Comparison of ENCODE assay signal across 26 mouse cellular contexts in genomic region chr2:156923057-156923456, GRCm38 (mm10). TPM values are rescaled to one million over a fixed set of nuclear protein-coding genes. Genes with fewer than 3 reads are reported as not detected.
DNase-seq lines count a peak whose midpoint lies in the region; ATAC-seq and TF ChIP-seq lines count a peak whose summit lies in the region.
"Had no signal": no experiment of that assay in that cellular context is flagged by ENCODE, and none has a peak within 500 bp of the region (broad histone marks: within the 10 kb centered on the region; RNA-seq: fewer than 3 reads in every experiment).

No protein-coding gene starts in this region.

- no peaks in the 10 kb centered on the region for H3K9me3 ChIP-seq in liver, embryonic 12.5 days (replicated peaks)
- H3K9me3 ChIP-seq in liver, postnatal 0 days (ENCODE audit: low read length) = no peaks in the 10 kb centered on the region
- no peaks in the 10 kb centered on the region for H3K9me3 ChIP-seq in liver, embryonic 14.5 days (ENCODE audit: control insufficient read depth, low read length)
- H3K9me3 ChIP-seq in midbrain, embryonic 13.5 days = no peaks in the 10 kb centered on the region
- H3K9me3 ChIP-seq: forebrain, embryonic 10.5 days; hindbrain, embryonic 10.5 days; hindbrain, embryonic 13.5 days; intestine, embryonic 15.5 days had no signal

- intact Hi-C loops in gastrocnemius, postnatal 14 days (cut with DNase I; ENCODE audit: low total_unique reads) = no loop called here

- peak overlapping the region; percentile 81 for H3K27ac ChIP-seq in liver, embryonic 12.5 days
- no peak overlapping the region for H3K27ac ChIP-seq in liver, postnatal 0 days (ENCODE audit: low read depth)
- peak overlapping the region; percentile 60 for H3K27ac ChIP-seq in liver, embryonic 14.5 days
- no peak overlapping the region for H3K27ac ChIP-seq in midbrain, embryonic 13.5 days
- H3K27ac ChIP-seq: forebrain, embryonic 10.5 days; heart, adult 2 months; hindbrain, embryonic 10.5 days; hindbrain, embryonic 13.5 days; intestine, embryonic 15.5 days had no signal

- H3K36me3 ChIP-seq in liver, embryonic 12.5 days = peaks cover 21% of the 10 kb centered on the region
- peaks cover under 1% of the 10 kb centered on the region; the same call in 1 of the 2 replicates for H3K36me3 ChIP-seq in liver, postnatal 0 days (replicated peaks; ENCODE audit: insufficient read depth, low read length)
- H3K36me3 ChIP-seq in liver, embryonic 14.5 days (replicated peaks; ENCODE audit: control insufficient read depth, insufficient read depth, low read depth) = peaks cover under 1% of the 10 kb centered on the region; the same call in 1 of the 2 replicates
- peaks cover 18% of the 10 kb centered on the region; the same call in 1 of the 2 replicates for H3K36me3 ChIP-seq in midbrain, embryonic 13.5 days
- H3K36me3 ChIP-seq: forebrain, embryonic 10.5 days; intestine, embryonic 15.5 days had no signal

- TF ChIP-seq CTCF in liver, postnatal 0 days (IDR thresholded peaks at IDR 0.05; ENCODE audit: low read depth) = no peak
- TF ChIP-seq CTCF in liver, embryonic 14.5 days (IDR thresholded peaks at IDR 0.05; ENCODE audit: low read depth) = no peak

- no peak overlapping the region for H3K4me3 ChIP-seq in liver, embryonic 12.5 days
- H3K4me3 ChIP-seq in liver, postnatal 0 days (ENCODE audit: low read depth, low read length) = no peak overlapping the region
- H3K4me3 ChIP-seq in liver, embryonic 14.5 days (ENCODE audit: insufficient read depth in 1 of 2, low read depth in 2 of 2, low read length in 2 of 2) = no peak overlapping the region
- H3K4me3 ChIP-seq in midbrain, embryonic 13.5 days (replicated peaks) = no peak overlapping the region
- H3K4me3 ChIP-seq: forebrain, embryonic 10.5 days; heart, adult 2 months; hindbrain, embryonic 10.5 days; hindbrain, embryonic 13.5 days; intestine, embryonic 15.5 days had no signal

- DNase-seq in gastrocnemius, adult 18-20 months (ENCODE audit: low spot score) = peak; percentile 22
- DNase-seq in gastrocnemius, postnatal 14 days = no peak
- DNase-seq in liver, postnatal 0 days = no peak
- DNase-seq in liver, embryonic 14.5 days (ENCODE audit: low read depth in 3 of 3, low spot score in 3 of 3) = no peak
- DNase-seq in urinary bladder, postnatal 25 days (ENCODE audit: low spot score) = no peak
- DNase-seq: adrenal gland, postnatal 14 days; B cell, adult 2 months; cerebellum, adult 11 months; cerebellum, adult 8-10 months; forebrain, postnatal 0 days; gastrocnemius, postnatal 36 days; heart, adult 2 months had no signal

- H3K4me2 ChIP-seq in liver, embryonic 12.5 days = peak overlapping the region; percentile 8; the same call in 1 of the 2 replicates
- H3K4me2 ChIP-seq in liver, postnatal 0 days (ENCODE audit: low read depth, low read length) = no peak overlapping the region
- H3K4me2 ChIP-seq in liver, embryonic 14.5 days (ENCODE audit: low read depth) = no peak overlapping the region
- no peak overlapping the region for H3K4me2 ChIP-seq in midbrain, embryonic 13.5 days (replicated peaks)
- H3K4me2 ChIP-seq: heart, embryonic 11.5 days; hindbrain, embryonic 13.5 days; intestine, embryonic 15.5 days had no signal

- peak overlapping the region; percentile 41; the same call in 1 of the 2 replicates for H3K9ac ChIP-seq in liver, embryonic 12.5 days
- no peak overlapping the region for H3K9ac ChIP-seq in liver, postnatal 0 days (replicated peaks)
- H3K9ac ChIP-seq in liver, embryonic 14.5 days (replicated peaks) = no peak overlapping the region
- H3K9ac ChIP-seq in midbrain, embryonic 13.5 days (replicated peaks) = no peak overlapping the region
- H3K9ac ChIP-seq: forebrain, postnatal 0 days; hindbrain, embryonic 13.5 days; intestine, embryonic 15.5 days had no signal

- ATAC-seq in liver, embryonic 12.5 days = no peak
- ATAC-seq in liver, postnatal 0 days = no peak
- no peak for ATAC-seq in liver, embryonic 14.5 days (ENCODE audit: insufficient read depth)
- no peak for ATAC-seq in midbrain, embryonic 13.5 days
- ATAC-seq: activated CD4-positive, CD25-positive, alpha-beta regulatory T cell, adult 4 months; forebrain, embryonic 14.5 days; forebrain, postnatal 0 days; hindbrain, embryonic 16.5 days; intestine, embryonic 15.5 days had no signal

- no peak for TF ChIP-seq EP300 in liver, postnatal 0 days (IDR thresholded peaks at IDR 0.05; ENCODE audit: low read depth)
- TF ChIP-seq EP300 in liver, embryonic 14.5 days (IDR thresholded peaks at IDR 0.05; ENCODE audit: low read depth) = no peak

- H3K27me3 ChIP-seq in liver, embryonic 12.5 days (replicated peaks) = no peaks in the 10 kb centered on the region
- H3K27me3 ChIP-seq in liver, postnatal 0 days (ENCODE audit: insufficient read depth, low read length) = no peaks in the 10 kb centered on the region
- no peaks in the 10 kb centered on the region for H3K27me3 ChIP-seq in liver, embryonic 14.5 days (ENCODE audit: control insufficient read depth, insufficient read depth, low read length)
- no peaks in the 10 kb centered on the region for H3K27me3 ChIP-seq in midbrain, embryonic 13.5 days
- H3K27me3 ChIP-seq: CH12.LX; hindbrain, embryonic 13.5 days; intestine, embryonic 15.5 days had no signal

- H3K4me1 ChIP-seq in liver, embryonic 12.5 days = peaks cover 79% of the 10 kb centered on the region
- peaks cover 24% of the 10 kb centered on the region for H3K4me1 ChIP-seq in liver, postnatal 0 days (ENCODE audit: insufficient read depth)
- peaks cover 29 to 60% of the 10 kb centered on the region in 2 experiments for H3K4me1 ChIP-seq in liver, embryonic 14.5 days (replicated peaks; ENCODE audit: control insufficient read depth in 2 of 2, insufficient read depth in 2 of 2, low read length in 1 of 2)
- peaks cover 4% of the 10 kb centered on the region; the same call in 1 of the 2 replicates for H3K4me1 ChIP-seq in midbrain, embryonic 13.5 days (replicated peaks)
- H3K4me1 ChIP-seq: intestine, embryonic 15.5 days had no signal

- WGBS in liver, embryonic 12.5 days (ENCODE audit: insufficient replicate concordance) = 68% methylated on average over 5 of the region's 5 CpGs
- WGBS in liver, postnatal 0 days (ENCODE audit: insufficient replicate concordance) = 77% methylated on average over 5 of the region's 5 CpGs
- WGBS in liver, embryonic 14.5 days (ENCODE audit: insufficient replicate concordance) = 75% methylated on average over 5 of the region's 5 CpGs
- WGBS in midbrain, embryonic 13.5 days = 85% methylated on average over 5 of the region's 5 CpGs

RNA-seq across cellular contexts. Expression of gene Sla2, which starts 36.1 kb away (rescaled TPM):
- total RNA-seq in gastrocnemius, adult 18-20 months (2021) = not detected
- total RNA-seq in gastrocnemius, postnatal 14 days (2021) = not detected
- polyA plus RNA-seq in liver, embryonic 12.5 days (2016; fragmentation: Nextera tagmentation; extraction: Ambion mirVana) = 6.2 and 7.1 TPM in 2 replicates
- 1.8 and 2.4 TPM in 2 replicates for polyA plus RNA-seq in liver, postnatal 0 days (2015; fragmentation: Nextera tagmentation; extraction: Ambion mirVana)
- 0.89 and 0.90 TPM in 2 replicates for polyA plus RNA-seq in liver, embryonic 14.5 days (2012; rRNA removed)
- 1.4 and 2.2 TPM in 2 replicates for polyA plus RNA-seq in liver, embryonic 14.5 days (2014; fragmentation: Nextera tagmentation; extraction: Ambion mirVana)
- 0.15 and 0.27 TPM in 2 replicates for polyA plus RNA-seq in midbrain, embryonic 13.5 days (2015; fragmentation: Nextera tagmentation; extraction: Ambion mirVana)
- total RNA-seq: adrenal gland, postnatal 4 days; forebrain, postnatal 0 days; gastrocnemius, adult 8-10 months; heart, adult 2 months; heart, postnatal 25 days had no signal

Comparison
In these comparisons a context has a peak if more than half of its experiments do, and no peak if none do; other contexts are left out.
1. H3K27ac ChIP-seq: peak in liver, embryonic 12.5 days (single experiment) and liver, embryonic 14.5 days (single experiment); none in liver, postnatal 0 days (single experiment) and midbrain, embryonic 13.5 days (single experiment).